Mouse (Mus musculus) natural killer cell, adult 2 months (primary cell): Measurements from ENCODE around the gene Phlda2.

ENCODE experiments used
- DNase-seq, 2 experiments: peaks; one replicate each; pipeline ENCODE4 v3.0.0; 2022; ENCODE audit warnings: low spot score in 2 of 2

Phlda2 gene

GRCm38 (mm10) chr7:143503926-143504325 lies 976 bp upstream of the Phlda2 start:
- no peak for DNase-seq

GRCm38 (mm10) chr7:143501643-143502417 lies 1.1 kb downstream of the Phlda2 start:
- DNase-seq = no peak

- DNase-seq = peak in 1 of 2 experiments; percentile 22
Measured at GRCm38 (mm10) chr7:143500912-143501311, 2.0 kb downstream of the Phlda2 start.

GRCm38 (mm10) chr7:143498584-143498983 lies 4.4 kb downstream of the Phlda2 start:
- no peak for DNase-seq

- no peak for DNase-seq
Measured at GRCm38 (mm10) chr7:143495104-143495961, 7.6 kb downstream of the Phlda2 start.

GRCm38 (mm10) chr7:143493616-143494126 lies 9.3 kb downstream of the Phlda2 start:
- no peak for DNase-seq

GRCm38 (mm10) chr7:143489735-143490134 lies 13.2 kb downstream of the Phlda2 start:
- DNase-seq = no peak

- no peak for DNase-seq
Measured at GRCm38 (mm10) chr7:143482541-143482940, 20.4 kb downstream of the Phlda2 start.

- DNase-seq = no peak
Measured at GRCm38 (mm10) chr7:143481806-143482387, 21.1 kb downstream of the Phlda2 start.

GRCm38 (mm10) chr7:143480498-143480897 lies 22.5 kb downstream of the Phlda2 start:
- DNase-seq = peak in 1 of 2 experiments; percentile 53

- no peak for DNase-seq
Measured at GRCm38 (mm10) chr7:143477800-143478199, 25.1 kb downstream of the Phlda2 start.

GRCm38 (mm10) chr7:143476702-143477335 lies 26.1 kb downstream of the Phlda2 start:
- no peak for DNase-seq

GRCm38 (mm10) chr7:143475876-143476275 lies 27.1 kb downstream of the Phlda2 start:
- DNase-seq = no peak

- DNase-seq = no peak
Measured at GRCm38 (mm10) chr7:143474811-143475210, 28.1 kb downstream of the Phlda2 start.

GRCm38 (mm10) chr7:143473347-143474101 lies 29.4 kb downstream of the Phlda2 start, which contains the start of gene Slc22a18:
Slc22a18 (plus strand) TSS chr7:143473736.
- DNase-seq = no peak

GRCm38 (mm10) chr7:143469946-143470345 lies 33.0 kb downstream of the Phlda2 start:
- DNase-seq = peak in 1 of 2 experiments; percentile 41

GRCm38 (mm10) chr7:143467714-143468113 lies 35.2 kb downstream of the Phlda2 start:
- DNase-seq = no peak

GRCm38 (mm10) chr7:143466099-143466677 lies 36.8 kb downstream of the Phlda2 start:
- DNase-seq = peak; percentile 56 to 75

GRCm38 (mm10) chr7:143464811-143465560 lies 38.0 kb downstream of the Phlda2 start:
- no peak for DNase-seq
